Mouse (Mus musculus) kidney, postnatal 0 days (tissue): Measurements from ENCODE around the gene Majin. TPM values are rescaled to one million over a fixed set of nuclear protein-coding genes. Genes with fewer than 3 reads are reported as not detected.

Experiments used
- ATAC-seq: fragments of 200-750 bp; cut with Nextera tagmentation; replicated peaks from 2 replicates; pipeline ENCODE4 v1.8.0; 2017; ENCODE audit warnings: low read depth, moderate number of reproducible peaks, moderate TSS enrichment, moderate library complexity; ENCODE audit not compliant: low FRiP score
- DNase-seq: peaks from one replicate; pipeline ENCODE4 v3.0.0-alpha.2; 2016; ENCODE audit warnings: low spot score
- H3K27ac ChIP-seq: fragments of 300-500 bp; sonication (generic); 2 replicates; pipeline ENCODE4 v1.5.1; 2014; ENCODE audit warnings: mild to moderate bottlenecking
- H3K27me3 ChIP-seq: fragments of 300-500 bp; sonication (generic); 2 replicates; pipeline ENCODE4 v1.6.1; 2014; ENCODE audit warnings: low read length, mixed read lengths; ENCODE audit not compliant: insufficient read depth
- H3K36me3 ChIP-seq: fragments of 300-500 bp; sonication (generic); 2 replicates; pipeline ENCODE4 v1.6.1; 2014; ENCODE audit warnings: low read length, mixed read lengths; ENCODE audit not compliant: insufficient read depth
- H3K4me1 ChIP-seq: fragments of 300-500 bp; sonication (generic); replicated peaks from 2 replicates; pipeline ENCODE4 v1.6.1; 2014; ENCODE audit warnings: antibody characterized with exemption, low read length, mixed read lengths; ENCODE audit not compliant: insufficient read depth
- H3K4me2 ChIP-seq: fragments of 300-500 bp; sonication (generic); 2 replicates; pipeline ENCODE4 v1.6.1; 2014; ENCODE audit warnings: mild to moderate bottlenecking, low read length, moderate library complexity, mixed read lengths
- H3K4me3 ChIP-seq: fragments of 300-500 bp; sonication (generic); replicated peaks from 2 replicates; pipeline ENCODE4 v1.5.1; 2014; ENCODE audit warnings: low read depth, low read length
- H3K9ac ChIP-seq: fragments of 300-500 bp; sonication (generic); 2 replicates; pipeline ENCODE4 v1.6.1; 2014; ENCODE audit warnings: low read depth, low read length
- H3K9me3 ChIP-seq: fragments of 300-500 bp; sonication (generic); replicated peaks from 2 replicates; pipeline ENCODE4 v1.6.1; 2016; ENCODE audit warnings: low read length, inconsistent platforms, mixed read lengths
- CTCF ChIP-seq: IDR thresholded peaks from 2 replicates; pipeline ENCODE4 v1.5.1; 2016; ENCODE audit warnings: antibody characterized with exemption, low read depth, mild to moderate bottlenecking, moderate library complexity
- WGBS: fragments of 180-500 bp; shearing (Covaris S2); extraction: QIAGEN DNeasy Blood & Tissue Kit; methylation state at CpG from one replicate; pipeline ENCODE4 v1.1.7; 2014; 5-methylcytosine and 5-hydroxymethylcytosine counted together
- polyA plus RNA-seq: library from polyadenylated mRNA; unstranded; fragments of >200 nt; fragmentation: Nextera tagmentation; extraction: Ambion mirVana; gene quantifications from 2 replicates; pipeline ENCODE4 v1.2.1, GENCODE M21; 2015

The Majin gene
- polyA plus RNA-seq, 1 experiment from 2014 or later = not detected

DNA sequence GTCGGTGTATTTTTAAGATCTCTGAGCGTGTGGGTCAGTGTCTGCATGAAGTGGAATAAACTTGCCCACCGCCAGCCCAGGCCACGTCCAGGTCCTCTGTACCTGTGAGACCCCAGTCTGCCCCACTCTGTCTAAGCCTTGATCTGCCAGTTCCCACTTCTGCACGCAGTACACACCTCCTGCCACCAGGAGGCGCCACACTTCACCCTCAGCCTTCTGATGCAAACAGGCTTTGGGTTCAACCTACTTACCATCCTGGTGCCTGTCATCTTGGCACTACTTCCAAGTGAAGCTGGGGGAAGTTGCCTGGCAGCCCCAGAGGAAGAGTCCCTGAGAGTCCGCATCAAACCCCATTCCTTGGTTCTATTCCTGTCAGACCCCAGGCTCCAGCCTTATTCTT is 78.0 kb downstream of the Majin start:
- no peak overlapping the region for H3K4me3 ChIP-seq
- TF ChIP-seq CTCF = peak; percentile 88
- H3K27ac ChIP-seq = peak overlapping the region; percentile 48; the same call in 1 of the 2 replicates
- H3K9ac ChIP-seq = no peak overlapping the region
- H3K4me2 ChIP-seq = no peak overlapping the region
- WGBS = 61% methylated on average over 7 of the region's 7 CpGs
- peaks cover 29% of the 10 kb centered on the region for H3K36me3 ChIP-seq
- no peaks in the 10 kb centered on the region for H3K27me3 ChIP-seq
- no peaks in the 10 kb centered on the region; the same call in 1 of the 2 replicates for H3K4me1 ChIP-seq
- ATAC-seq (no peak), DNase-seq (peak; percentile 68)
- H3K9me3 ChIP-seq = no peaks in the 10 kb centered on the region

DNA sequence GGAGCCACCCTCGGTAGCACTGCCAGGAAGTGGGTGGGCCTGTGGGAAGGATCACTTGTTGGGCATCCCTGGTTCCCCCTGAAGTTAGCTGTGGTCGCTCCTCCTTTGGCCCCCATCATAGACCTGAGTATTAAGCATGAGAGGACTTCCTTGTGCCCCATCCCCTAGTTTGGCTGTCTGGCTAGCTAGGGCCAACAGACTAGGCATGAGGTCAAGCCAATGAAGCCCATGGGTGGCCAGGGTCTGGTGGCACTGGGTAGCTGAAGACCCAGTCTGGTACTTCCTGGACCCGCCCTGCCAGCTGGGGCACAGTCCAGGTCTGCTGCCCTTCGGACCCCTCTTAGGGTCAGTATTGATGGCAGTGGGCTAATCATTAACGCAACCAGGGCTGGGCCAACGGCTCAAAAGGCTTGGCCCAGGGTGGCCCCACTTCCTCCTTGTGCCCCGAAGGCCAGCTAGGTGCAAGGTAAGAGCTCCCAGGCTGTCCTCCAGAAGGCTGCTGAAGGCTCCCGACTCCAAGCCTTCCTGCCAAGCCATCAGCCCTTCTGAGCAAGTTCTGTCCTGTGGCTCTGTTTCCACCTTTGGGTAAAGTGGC is 78.7 kb downstream of the Majin start:
- no peak for TF ChIP-seq CTCF
- peak overlapping the region; percentile 48 for H3K27ac ChIP-seq
- ATAC-seq (peak; percentile 50), DNase-seq (no peak)
- no peaks in the 10 kb centered on the region; the same call in 1 of the 2 replicates for H3K4me1 ChIP-seq
- peak overlapping the region; percentile 27; the same call in 1 of the 2 replicates for H3K4me2 ChIP-seq
- WGBS = 66% methylated on average over 8 of the region's 8 CpGs
- peaks cover 22% of the 10 kb centered on the region for H3K36me3 ChIP-seq
- H3K9ac ChIP-seq = no peak overlapping the region; the same call in 1 of the 2 replicates
- no peaks in the 10 kb centered on the region for H3K27me3 ChIP-seq
- no peaks in the 10 kb centered on the region for H3K9me3 ChIP-seq
- no peak overlapping the region for H3K4me3 ChIP-seq

DNA sequence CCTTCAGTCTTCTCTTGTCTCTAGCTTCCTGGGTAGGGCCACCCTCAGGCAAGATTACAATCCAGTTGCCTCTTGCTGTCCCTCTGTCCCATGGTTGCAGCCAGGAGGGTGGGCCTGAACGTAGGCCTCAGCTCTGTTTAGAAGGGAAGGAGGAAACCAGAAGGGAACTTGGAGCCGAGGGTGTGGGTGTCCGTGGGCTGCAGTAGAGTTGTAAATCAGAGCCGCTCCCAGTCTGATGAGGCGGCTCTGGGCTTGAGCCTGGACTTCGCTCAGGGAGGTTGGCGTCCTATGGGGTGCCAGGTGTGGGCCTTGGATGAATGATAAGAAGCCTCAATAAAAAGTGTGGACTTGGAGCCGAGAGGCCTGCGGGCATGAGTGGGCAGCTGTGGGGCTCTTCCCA is 80.0 kb downstream of the Majin start:
- ATAC-seq = no peak
- 22% methylated on average over 9 of the region's 9 CpGs for WGBS
- H3K27me3 ChIP-seq = no peaks in the 10 kb centered on the region
- H3K27ac ChIP-seq = no peak overlapping the region
- no peak overlapping the region for H3K9ac ChIP-seq
- TF ChIP-seq CTCF = no peak
- no peaks in the 10 kb centered on the region; the same call in 1 of the 2 replicates for H3K4me1 ChIP-seq
- H3K4me3 ChIP-seq = no peak overlapping the region
- no peaks in the 10 kb centered on the region for H3K9me3 ChIP-seq
- peak overlapping the region; percentile 27 for H3K4me2 ChIP-seq
- peak; percentile 41 for DNase-seq
- peaks cover 12% of the 10 kb centered on the region; the same call in 1 of the 2 replicates for H3K36me3 ChIP-seq

DNA sequence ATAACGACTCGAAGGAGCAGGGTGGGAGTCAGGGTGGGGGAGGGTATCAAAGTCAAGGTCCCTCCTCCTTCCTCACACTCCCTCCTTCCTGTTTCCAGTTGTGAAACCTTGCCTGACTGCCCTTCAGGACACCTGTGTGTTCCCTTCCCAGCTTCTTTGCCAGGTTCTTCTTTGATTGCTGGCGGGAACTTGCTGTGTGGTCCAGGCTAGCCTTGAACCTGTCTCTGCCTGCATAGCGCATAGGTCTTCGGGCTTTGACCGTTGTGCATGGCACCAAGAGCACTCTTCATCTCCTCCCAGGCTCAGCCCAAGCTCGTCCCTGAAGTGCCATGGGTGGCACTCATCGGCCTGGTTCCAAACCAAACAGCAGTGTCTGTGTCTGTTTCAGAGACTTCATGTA is 80.8 kb downstream of the Majin start:
- H3K27ac ChIP-seq = no peak overlapping the region
- 83% methylated on average over 8 of the region's 8 CpGs for WGBS
- no peak overlapping the region for H3K9ac ChIP-seq
- no peaks in the 10 kb centered on the region for H3K9me3 ChIP-seq
- no peak overlapping the region for H3K4me3 ChIP-seq
- H3K36me3 ChIP-seq = peaks cover 10% of the 10 kb centered on the region; the same call in 1 of the 2 replicates
- DNase-seq (no peak), ATAC-seq (no peak)
- no peaks in the 10 kb centered on the region for H3K27me3 ChIP-seq
- TF ChIP-seq CTCF = no peak
- no peak overlapping the region for H3K4me2 ChIP-seq
- no peaks in the 10 kb centered on the region; the same call in 1 of the 2 replicates for H3K4me1 ChIP-seq

DNA sequence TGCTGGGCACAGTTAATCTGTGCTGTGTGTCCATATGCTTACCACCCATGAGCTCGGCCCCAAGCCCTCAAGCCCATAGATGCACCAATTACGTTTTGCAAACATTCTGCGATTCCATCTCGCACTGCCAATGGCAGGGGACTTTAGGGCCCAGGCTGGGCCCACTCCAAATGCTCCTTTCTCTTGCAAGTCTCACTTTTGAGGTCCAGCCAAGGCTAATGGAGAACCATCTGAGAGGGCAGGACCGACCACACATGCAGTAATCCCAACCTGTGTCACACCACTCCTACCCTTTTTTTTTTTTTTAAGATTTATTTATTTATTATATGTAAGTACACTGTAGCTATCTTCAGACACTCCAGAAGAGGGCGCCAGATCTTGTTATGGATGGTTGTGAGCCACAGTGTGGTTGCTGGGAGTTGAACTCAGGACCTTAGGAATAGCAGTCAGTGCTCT is 81.6 kb downstream of the Majin start:
- Histone ChIP-seq H3K4me2 (no peak overlapping the region), H3K27ac (no peak overlapping the region), H3K4me1 (no peaks in the 10 kb centered on the region; the same call in 1 of the 2 replicates), H3K27me3 (no peaks in the 10 kb centered on the region), H3K9me3 (no peaks in the 10 kb centered on the region), H3K36me3 (peaks cover 5% of the 10 kb centered on the region; the same call in 1 of the 2 replicates), H3K4me3 (no peak overlapping the region), H3K9ac (no peak overlapping the region)
- WGBS = 73% methylated on average over 6 of the region's 6 CpGs
- DNase-seq (no peak), ATAC-seq (no peak)
- peak; percentile 47; the same call in 1 of the 2 replicates for TF ChIP-seq CTCF

DNA sequence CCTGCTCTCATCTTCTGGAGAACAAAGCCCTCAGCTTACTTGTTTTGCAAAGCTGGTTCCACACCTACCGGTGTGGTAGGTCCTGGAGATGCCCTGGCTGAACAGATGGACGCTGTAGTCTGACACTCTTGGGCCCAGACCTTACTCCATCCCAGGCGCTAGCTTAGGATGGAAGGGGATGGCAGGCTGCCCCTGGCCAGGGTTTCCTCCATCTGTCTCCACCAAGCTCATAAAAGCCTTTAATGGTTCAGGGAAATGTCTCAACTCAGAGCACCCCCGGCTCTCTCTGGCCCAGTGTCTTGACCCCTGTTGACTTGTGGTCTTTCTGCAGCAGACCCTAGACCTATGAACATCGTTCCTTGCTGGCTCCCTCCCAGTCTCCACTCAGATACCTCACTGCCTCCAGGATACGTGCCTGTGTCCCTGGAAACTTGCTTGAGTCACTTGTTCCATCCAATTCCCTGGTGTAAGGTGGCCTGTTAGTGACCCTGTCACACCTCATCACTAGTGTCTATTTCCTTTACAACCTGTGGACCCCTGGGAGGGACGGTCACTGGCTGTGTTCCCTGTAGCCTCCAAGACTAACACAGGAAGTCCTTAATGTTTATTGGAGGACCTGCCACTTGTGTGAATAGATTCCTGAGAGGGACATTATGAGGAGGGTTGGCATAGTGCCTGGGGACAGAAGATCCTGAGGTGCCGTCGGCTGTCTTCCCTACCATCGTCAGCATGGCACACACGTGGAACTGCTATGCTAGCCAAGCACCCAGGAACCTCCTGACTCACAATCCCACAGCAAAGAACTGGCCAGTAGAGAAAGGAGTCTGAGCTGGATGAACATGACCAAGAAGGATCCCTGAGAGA is 83.3 kb downstream of the Majin start:
- Histone ChIP-seq H3K4me3 (no peak overlapping the region), H3K9me3 (no peaks in the 10 kb centered on the region), H3K9ac (no peak overlapping the region), H3K4me2 (no peak overlapping the region), H3K27me3 (no peaks in the 10 kb centered on the region), H3K27ac (no peak overlapping the region), H3K4me1 (no peaks in the 10 kb centered on the region; the same call in 1 of the 2 replicates), H3K36me3 (no peaks in the 10 kb centered on the region)
- WGBS = 19% methylated on average over 11 of the region's 11 CpGs
- TF ChIP-seq CTCF = no peak
- no peak for DNase-seq
- ATAC-seq = no peak
